In genomic region chr6:125351368-125352045, GRCm38 (mm10) we compare ENCODE assay signal across 8 mouse cellular contexts. TPM values are rescaled to one million over a fixed set of nuclear protein-coding genes. Genes with fewer than 3 reads are reported as not detected.
A peak's percentile ranks its signal among the peaks of the same experiment; 100 is the strongest.
DNase-seq lines count a peak whose midpoint lies in the region; ATAC-seq lines count a peak whose summit lies in the region.

No protein-coding gene starts in this region.

- peaks cover 10% of the 10 kb centered on the region; the same call in 1 of the 2 replicates for H3K27me3 ChIP-seq in hindbrain, embryonic 15.5 days
- H3K27me3 ChIP-seq in hindbrain, embryonic 13.5 days = peaks cover 26% of the 10 kb centered on the region
- peaks cover 10% of the 10 kb centered on the region for H3K27me3 ChIP-seq in embryonic facial prominence, embryonic 10.5 days (replicated peaks; ENCODE audit: low read depth, poor library complexity, severe bottlenecking)

- H3K9ac ChIP-seq in hindbrain, embryonic 15.5 days = no peak overlapping the region; the same call in 1 of the 2 replicates
- no peak overlapping the region for H3K9ac ChIP-seq in hindbrain, embryonic 13.5 days

- no peak overlapping the region for H3K4me3 ChIP-seq in hindbrain, embryonic 15.5 days
- no peak overlapping the region for H3K4me3 ChIP-seq in hindbrain, embryonic 13.5 days
- peak overlapping the region; percentile 70; the same call in 1 of the 2 replicates for H3K4me3 ChIP-seq in embryonic facial prominence, embryonic 10.5 days

- H3K27ac ChIP-seq in hindbrain, embryonic 15.5 days (replicated peaks) = no peak overlapping the region
- no peak overlapping the region for H3K27ac ChIP-seq in hindbrain, embryonic 13.5 days
- H3K27ac ChIP-seq in embryonic facial prominence, embryonic 10.5 days (replicated peaks) = 0 out of 2 replicates have a peak overlapping the region, but pooled peaks have one; percentile 25

- ATAC-seq in hindbrain, embryonic 15.5 days (ENCODE audit: low FRiP score, low read depth) = no peak
- no peak for ATAC-seq in hindbrain, embryonic 13.5 days (ENCODE audit: low FRiP score)

- H3K9me3 ChIP-seq in hindbrain, embryonic 15.5 days = no peaks in the 10 kb centered on the region
- no peaks in the 10 kb centered on the region for H3K9me3 ChIP-seq in hindbrain, embryonic 13.5 days
- H3K9me3 ChIP-seq in embryonic facial prominence, embryonic 10.5 days = no peaks in the 10 kb centered on the region

- 72% methylated on average over 8 of the region's 8 CpGs for WGBS in hindbrain, embryonic 15.5 days
- 74% methylated on average over 8 of the region's 8 CpGs for WGBS in hindbrain, embryonic 13.5 days
- WGBS in embryonic facial prominence, embryonic 10.5 days = 70% methylated on average over 8 of the region's 8 CpGs

- peaks cover 33% of the 10 kb centered on the region for H3K4me1 ChIP-seq in hindbrain, embryonic 15.5 days (replicated peaks)
- H3K4me1 ChIP-seq in hindbrain, embryonic 13.5 days (replicated peaks) = peaks cover 45% of the 10 kb centered on the region
- H3K4me1 ChIP-seq in embryonic facial prominence, embryonic 10.5 days = peaks cover 83% of the 10 kb centered on the region

- H3K36me3 ChIP-seq in hindbrain, embryonic 15.5 days = no peaks in the 10 kb centered on the region
- no peaks in the 10 kb centered on the region for H3K36me3 ChIP-seq in hindbrain, embryonic 13.5 days
- 0 out of 2 replicates have a peak, but pooled peaks cover 3% of the 10 kb centered on the region for H3K36me3 ChIP-seq in embryonic facial prominence, embryonic 10.5 days (replicated peaks)

- H3K4me2 ChIP-seq in hindbrain, embryonic 15.5 days = peak overlapping the region; percentile 63; the same call in 1 of the 2 replicates
- H3K4me2 ChIP-seq in hindbrain, embryonic 13.5 days = no peak overlapping the region

- DNase-seq in embryonic facial prominence, embryonic 10.5 days (ENCODE audit: low spot score) = no peak
- peak; percentile 53 for DNase-seq in kidney, adult 9 months
- DNase-seq in lung, postnatal 14 days = peak; percentile 65
- DNase-seq in retina, postnatal 1 day = no peak
- DNase-seq in urinary bladder, adult 18-20 months (ENCODE audit: low spot score in 2 of 2) = no peak
- DNase-seq in MN1 (ENCODE audit: low spot score) = no peak

RNA-seq across cellular contexts. Expression of gene Tnfrsf1a, which starts 2.3 kb away (rescaled TPM):
- polyA plus RNA-seq in hindbrain, embryonic 15.5 days (2015; fragmentation: Nextera tagmentation; extraction: Ambion mirVana) = 14.8 and 16.6 TPM in 2 replicates
- 15.1 and 15.7 TPM in 2 replicates for polyA plus RNA-seq in hindbrain, embryonic 13.5 days (2015; fragmentation: Nextera tagmentation; extraction: Ambion mirVana)
- 33.4 and 34.8 TPM in 2 replicates for polyA plus RNA-seq in embryonic facial prominence, embryonic 10.5 days (2016; fragmentation: Nextera tagmentation; extraction: Ambion mirVana)

RNA-seq across cellular contexts. Expression of gene Plekhg6, which starts 29.1 kb away (rescaled TPM):
- polyA plus RNA-seq in hindbrain, embryonic 15.5 days (2015; fragmentation: Nextera tagmentation; extraction: Ambion mirVana) = 0.16 and 0.29 TPM in 2 replicates
- 0.12 TPM in 2 replicates for polyA plus RNA-seq in hindbrain, embryonic 13.5 days (2015; fragmentation: Nextera tagmentation; extraction: Ambion mirVana)
- 0.21 and 0.32 TPM in 2 replicates for polyA plus RNA-seq in embryonic facial prominence, embryonic 10.5 days (2016; fragmentation: Nextera tagmentation; extraction: Ambion mirVana)

RNA-seq across cellular contexts. Expression of gene Scnn1a, which starts 31.0 kb away (rescaled TPM):
- 0.41 and 0.66 TPM in 2 replicates for polyA plus RNA-seq in hindbrain, embryonic 15.5 days (2015; fragmentation: Nextera tagmentation; extraction: Ambion mirVana)
- 0.29 and 0.31 TPM in 2 replicates for polyA plus RNA-seq in hindbrain, embryonic 13.5 days (2015; fragmentation: Nextera tagmentation; extraction: Ambion mirVana)
- polyA plus RNA-seq in embryonic facial prominence, embryonic 10.5 days (2016; fragmentation: Nextera tagmentation; extraction: Ambion mirVana) = 0.57 and 0.87 TPM in 2 replicates

RNA-seq across cellular contexts. Expression of gene Ltbr, which starts 37.8 kb away (rescaled TPM):
- polyA plus RNA-seq in hindbrain, embryonic 15.5 days (2015; fragmentation: Nextera tagmentation; extraction: Ambion mirVana) = 15.3 and 15.6 TPM in 2 replicates
- 13.5 and 15.2 TPM in 2 replicates for polyA plus RNA-seq in hindbrain, embryonic 13.5 days (2015; fragmentation: Nextera tagmentation; extraction: Ambion mirVana)
- polyA plus RNA-seq in embryonic facial prominence, embryonic 10.5 days (2016; fragmentation: Nextera tagmentation; extraction: Ambion mirVana) = 26.9 and 28.8 TPM in 2 replicates

Comparison
In these comparisons a context has a peak if more than half of its experiments do, and no peak if none do; other contexts are left out.
1. DNase-seq: peak in kidney, adult 9 months (single experiment) and lung, postnatal 14 days (single experiment); none in embryonic facial prominence, embryonic 10.5 days (single experiment), retina, postnatal 1 day (single experiment), urinary bladder, adult 18-20 months (0 of 2) and MN1 (single experiment).